Mouse (Mus musculus): Measurements from ENCODE around the gene H13.

GRCm38 (mm10) chr2:152622953-152623352, 46.3 kb upstream of the H13 start, which contains the start of gene Defb25:
- TF ChIP-seq CTCF (IDR thresholded peaks at IDR 0.05; ENCODE audit: low read depth, low read length) (no peak), POLR2A (IDR thresholded peaks at IDR 0.05; ENCODE audit: borderline replicate concordance, low read depth, low read length) (no peak)
